Mouse (Mus musculus) mammary gland, adult 2 months (tissue): ENCODE measurements around the gene Frmd6. TPM values are rescaled to one million over a fixed set of nuclear protein-coding genes. Genes with fewer than 3 reads are reported as not detected.

Experiments used
- polyA plus RNA-seq: library from polyadenylated mRNA; depleted of rRNA; stranded (reverse); fragments of >200 nt; gene quantifications from 2 replicates; pipeline ENCODE4 v1.2.3, GENCODE M21; 2012; ENCODE audit warnings: low replicate concordance; rRNA removed

The Frmd6 gene
- polyA plus RNA-seq: 20.9 and 27.8 TPM in 2 replicates

DNA sequence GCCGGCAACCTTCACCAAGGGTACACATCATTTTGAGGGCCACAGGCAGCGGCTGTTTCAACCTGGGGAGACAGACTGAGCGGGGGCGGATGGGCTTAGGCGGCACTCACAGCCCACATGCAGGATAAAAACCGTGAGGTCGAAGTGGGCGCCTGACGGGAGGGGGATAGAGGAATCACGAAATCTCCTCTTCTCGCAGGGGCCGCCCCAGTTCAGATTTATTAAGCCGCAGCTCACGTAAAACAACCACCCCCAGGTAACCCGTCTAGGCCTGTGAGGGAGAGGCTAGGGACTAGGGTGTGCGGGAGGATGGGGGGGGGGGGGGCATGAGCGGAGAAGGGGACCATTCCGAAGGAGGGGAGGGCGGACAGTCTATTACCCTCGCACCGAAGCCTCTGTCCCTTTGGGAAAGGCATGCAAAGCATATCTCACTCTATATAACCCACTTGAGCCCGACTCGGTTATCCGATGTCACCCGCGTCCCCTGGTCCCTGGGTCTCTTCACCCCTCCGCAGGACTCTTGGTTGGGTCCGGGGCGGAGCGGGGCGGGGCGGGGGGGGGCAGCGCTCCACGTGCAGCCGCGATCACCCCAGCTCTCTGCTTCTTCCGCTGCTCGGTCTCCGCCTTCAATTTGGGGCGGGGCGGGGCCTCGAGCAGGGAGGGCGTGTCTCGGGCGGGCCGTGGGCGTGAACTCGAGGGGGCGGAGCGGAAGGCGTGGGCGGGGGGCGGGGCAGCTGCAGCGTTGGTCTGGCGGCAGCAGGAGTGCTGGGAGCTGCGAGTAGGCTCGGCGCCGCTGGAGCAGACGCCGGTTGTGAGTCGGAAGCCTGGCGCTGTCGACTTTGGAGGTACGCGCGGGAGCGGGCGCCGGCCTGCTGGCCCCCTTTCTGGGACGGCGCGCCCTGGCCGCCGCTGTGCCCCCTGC, at the start of gene Frmd6:
Frmd6 (plus strand) TSS at position 786 of the 922 bp plus-strand sequence.

DNA sequence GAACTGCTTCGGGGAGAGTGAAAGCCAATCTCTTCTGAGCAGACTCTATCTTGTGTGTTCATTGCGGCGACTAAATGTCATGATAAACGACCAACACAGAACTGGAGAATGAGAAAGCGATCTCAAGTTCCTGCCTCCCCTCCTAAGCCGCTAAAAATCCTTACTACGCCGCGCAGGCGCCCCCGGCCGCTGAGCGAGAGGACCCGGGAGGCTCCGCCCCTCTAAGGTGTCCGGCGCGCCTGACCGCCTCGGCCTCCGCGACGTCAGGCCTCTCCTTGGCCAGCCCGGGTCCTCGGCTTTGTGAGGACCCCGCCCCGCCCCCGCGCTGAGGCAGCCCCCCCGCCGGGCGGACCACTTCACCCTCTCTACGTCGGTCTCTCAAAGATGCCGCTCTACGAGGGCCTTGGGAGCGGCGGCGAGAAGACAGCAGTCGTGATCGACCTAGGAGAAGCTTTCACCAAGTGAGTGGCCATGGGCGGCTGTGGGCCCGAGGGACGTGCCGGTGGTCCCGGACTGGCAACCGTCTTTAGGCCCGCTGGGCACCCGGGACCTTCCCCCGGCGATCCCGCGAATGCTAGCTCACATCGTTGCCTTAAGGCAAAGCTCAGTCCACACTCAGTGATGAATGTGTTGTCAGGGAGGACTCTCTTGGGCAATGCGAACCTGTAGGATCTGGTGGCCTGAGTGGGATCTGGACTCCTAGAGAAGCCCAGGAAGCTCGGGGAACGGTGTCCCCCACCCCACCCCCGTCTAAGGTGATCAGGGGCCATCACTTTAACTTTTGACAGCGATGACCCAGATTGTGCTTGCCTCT, 112.5 kb downstream of the Frmd6 start, which contains the start of gene Actr10:
Actr10 (plus strand) TSS at position 287 of the 814 bp plus-strand sequence.

Other genes starting within 250 kb of the Frmd6 start
- gene Actr10, start 112.3 kb downstream of the Frmd6 start, polyA plus RNA-seq: 15.0 and 37.5 TPM in 2 replicates
- 10.9 and 38.9 TPM in 2 replicates for gene Psma3, start 149.1 kb downstream of the Frmd6 start, polyA plus RNA-seq
- 3.2 and 3.6 TPM in 2 replicates for gene Arid4a, start 190.5 kb downstream of the Frmd6 start, polyA plus RNA-seq